Mouse (Mus musculus): Measurements from ENCODE around the gene Oxct1. TPM values are rescaled to one million over a fixed set of nuclear protein-coding genes. Genes with fewer than 3 reads are reported as not detected.

Oxct1 gene
- polyA plus RNA-seq, 1 experiment from 2014 or later = 432 TPM

GRCm38 (mm10) chr15:4085600-4086384 lies 59.6 kb downstream of the Oxct1 start:
- H3K27me3 ChIP-seq (ENCODE audit: control insufficient read depth, insufficient read depth, low read depth, low read length) = no peaks in the 10 kb centered on the region
- ATAC-seq = no peak
- no peaks in the 10 kb centered on the region for H3K36me3 ChIP-seq (ENCODE audit: control insufficient read depth, insufficient read depth, low read length)
- WGBS = 64% methylated on average over 10 of the region's 10 CpGs
- H3K4me2 ChIP-seq (ENCODE audit: low read length) = no peak overlapping the region
- no peaks in the 10 kb centered on the region for H3K9me3 ChIP-seq (replicated peaks; ENCODE audit: control insufficient read depth, low read length, poor library complexity, severe bottlenecking)
- H3K27ac ChIP-seq (ENCODE audit: low read length) = no peak overlapping the region
- no peaks in the 10 kb centered on the region for H3K4me1 ChIP-seq (ENCODE audit: control insufficient read depth, insufficient read depth, low read length)
- no peak overlapping the region for H3K9ac ChIP-seq (ENCODE audit: low read depth, low read length)
- no peak overlapping the region for H3K4me3 ChIP-seq (ENCODE audit: low read depth, low read length)

GRCm38 (mm10) chr15:4087446-4087845 lies 61.3 kb downstream of the Oxct1 start:
- Histone ChIP-seq H3K27ac (ENCODE audit: low read length) (no peak overlapping the region), H3K4me3 (ENCODE audit: low read depth, low read length) (no peak overlapping the region), H3K36me3 (ENCODE audit: control insufficient read depth, insufficient read depth, low read length) (peaks cover 6% of the 10 kb centered on the region; the same call in 1 of the 2 replicates), H3K9me3 (replicated peaks; ENCODE audit: control insufficient read depth, low read length, poor library complexity, severe bottlenecking) (no peaks in the 10 kb centered on the region), H3K4me2 (ENCODE audit: low read length) (no peak overlapping the region), H3K4me1 (ENCODE audit: control insufficient read depth, insufficient read depth, low read length) (no peaks in the 10 kb centered on the region), H3K27me3 (ENCODE audit: control insufficient read depth, insufficient read depth, low read depth, low read length) (no peaks in the 10 kb centered on the region), H3K9ac (ENCODE audit: low read depth, low read length) (no peak overlapping the region)
- ATAC-seq = no peak
- WGBS = 74% methylated on average over 4 of the region's 4 CpGs

- Histone ChIP-seq H3K27ac (ENCODE audit: low read length) (no peak overlapping the region), H3K9me3 (replicated peaks; ENCODE audit: control insufficient read depth, low read length, poor library complexity, severe bottlenecking) (no peaks in the 10 kb centered on the region), H3K9ac (ENCODE audit: low read depth, low read length) (no peak overlapping the region), H3K4me3 (ENCODE audit: low read depth, low read length) (no peak overlapping the region), H3K4me1 (ENCODE audit: control insufficient read depth, insufficient read depth, low read length) (no peaks in the 10 kb centered on the region), H3K27me3 (ENCODE audit: control insufficient read depth, insufficient read depth, low read depth, low read length) (no peaks in the 10 kb centered on the region), H3K36me3 (ENCODE audit: control insufficient read depth, insufficient read depth, low read length) (peaks cover 7% of the 10 kb centered on the region; the same call in 1 of the 2 replicates), H3K4me2 (ENCODE audit: low read length) (no peak overlapping the region)
- 0 out of 2 replicates have a peak, but pooled peaks have one; percentile 21 for ATAC-seq
- WGBS = 45% methylated on average over 7 of the region's 7 CpGs
Measured at GRCm38 (mm10) chr15:4087914-4088313, 61.7 kb downstream of the Oxct1 start.

DNA sequence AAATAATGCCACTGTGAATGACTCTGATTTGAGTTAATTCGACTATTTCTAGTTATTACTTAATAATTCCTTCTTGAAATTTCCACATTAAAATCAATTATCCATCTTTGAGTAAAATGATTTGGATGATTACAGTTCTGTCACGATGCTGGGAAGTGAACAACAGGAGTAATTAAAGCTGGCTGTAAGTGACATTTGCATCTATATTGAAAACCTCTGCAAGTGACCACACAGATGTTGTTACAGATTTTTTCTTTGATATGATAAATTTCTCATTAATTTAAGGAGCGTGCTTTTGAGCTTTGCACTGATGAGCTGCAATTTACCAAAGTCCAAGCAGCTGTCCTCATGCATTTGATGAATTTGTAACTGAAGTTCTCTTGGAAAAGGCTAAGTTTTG lies 64.4 kb downstream of the Oxct1 start:
- no peak for ATAC-seq
- Histone ChIP-seq H3K4me2 (ENCODE audit: low read length) (no peak overlapping the region), H3K36me3 (ENCODE audit: control insufficient read depth, insufficient read depth, low read length) (peaks cover 8% of the 10 kb centered on the region; the same call in 1 of the 2 replicates), H3K4me3 (ENCODE audit: low read depth, low read length) (no peak overlapping the region), H3K4me1 (ENCODE audit: control insufficient read depth, insufficient read depth, low read length) (no peaks in the 10 kb centered on the region), H3K9ac (ENCODE audit: low read depth, low read length) (no peak overlapping the region), H3K27ac (ENCODE audit: low read length) (no peak overlapping the region), H3K27me3 (ENCODE audit: control insufficient read depth, insufficient read depth, low read depth, low read length) (no peaks in the 10 kb centered on the region), H3K9me3 (replicated peaks; ENCODE audit: control insufficient read depth, low read length, poor library complexity, severe bottlenecking) (no peaks in the 10 kb centered on the region)
- 62% methylated on average over 3 of the region's 3 CpGs for WGBS

DNA sequence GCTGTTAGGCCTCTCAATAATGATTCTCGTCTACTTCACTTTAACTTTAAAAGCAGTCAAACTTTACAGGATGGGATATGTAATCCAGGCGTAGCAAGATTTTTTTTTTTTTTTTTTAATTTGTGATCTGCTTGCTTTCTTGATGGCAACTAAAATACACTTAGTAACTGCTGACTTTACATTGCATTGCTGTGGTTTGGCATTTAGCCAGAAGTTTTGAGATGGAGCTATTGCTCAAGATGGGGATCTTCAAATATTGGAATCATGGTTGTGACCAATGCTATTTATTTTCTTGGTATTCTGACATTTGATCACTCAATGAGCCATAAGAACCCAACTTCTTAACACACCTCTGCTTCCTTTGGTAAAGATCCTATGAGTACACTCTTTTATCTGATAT lies 66.4 kb downstream of the Oxct1 start:
- peaks cover 8% of the 10 kb centered on the region; the same call in 1 of the 2 replicates for H3K36me3 ChIP-seq (ENCODE audit: control insufficient read depth, insufficient read depth, low read length)
- 94% methylated on average over 2 of the region's 2 CpGs for WGBS
- no peak overlapping the region for H3K4me3 ChIP-seq (ENCODE audit: low read depth, low read length)
- no peaks in the 10 kb centered on the region for H3K9me3 ChIP-seq (replicated peaks; ENCODE audit: control insufficient read depth, low read length, poor library complexity, severe bottlenecking)
- H3K27ac ChIP-seq (ENCODE audit: low read length) = no peak overlapping the region
- ATAC-seq = no peak
- no peak overlapping the region for H3K9ac ChIP-seq (ENCODE audit: low read depth, low read length)
- no peaks in the 10 kb centered on the region for H3K27me3 ChIP-seq (ENCODE audit: control insufficient read depth, insufficient read depth, low read depth, low read length)
- no peaks in the 10 kb centered on the region for H3K4me1 ChIP-seq (ENCODE audit: control insufficient read depth, insufficient read depth, low read length)
- no peak overlapping the region for H3K4me2 ChIP-seq (ENCODE audit: low read length)

- Histone ChIP-seq H3K36me3 (ENCODE audit: control insufficient read depth, insufficient read depth, low read length) (peaks cover 19% of the 10 kb centered on the region), H3K9me3 (replicated peaks; ENCODE audit: control insufficient read depth, low read length, poor library complexity, severe bottlenecking) (no peaks in the 10 kb centered on the region), H3K27ac (ENCODE audit: low read length) (no peak overlapping the region), H3K4me3 (ENCODE audit: low read depth, low read length) (no peak overlapping the region), H3K27me3 (ENCODE audit: control insufficient read depth, insufficient read depth, low read depth, low read length) (no peaks in the 10 kb centered on the region), H3K4me2 (ENCODE audit: low read length) (no peak overlapping the region), H3K9ac (ENCODE audit: low read depth, low read length) (no peak overlapping the region), H3K4me1 (ENCODE audit: control insufficient read depth, insufficient read depth, low read length) (no peaks in the 10 kb centered on the region)
- 89% methylated on average over 10 of the region's 10 CpGs for WGBS
- ATAC-seq = 0 out of 2 replicates have a peak, but pooled peaks have one; percentile 37
Measured at GRCm38 (mm10) chr15:4100341-4100921, 74.2 kb downstream of the Oxct1 start.

GRCm38 (mm10) chr15:4101025-4101424 lies 74.8 kb downstream of the Oxct1 start:
- Histone ChIP-seq H3K4me3 (ENCODE audit: low read depth, low read length) (no peak overlapping the region), H3K9ac (ENCODE audit: low read depth, low read length) (no peak overlapping the region), H3K27me3 (ENCODE audit: control insufficient read depth, insufficient read depth, low read depth, low read length) (no peaks in the 10 kb centered on the region), H3K9me3 (replicated peaks; ENCODE audit: control insufficient read depth, low read length, poor library complexity, severe bottlenecking) (no peaks in the 10 kb centered on the region), H3K4me2 (ENCODE audit: low read length) (no peak overlapping the region), H3K4me1 (ENCODE audit: control insufficient read depth, insufficient read depth, low read length) (no peaks in the 10 kb centered on the region), H3K36me3 (ENCODE audit: control insufficient read depth, insufficient read depth, low read length) (peaks cover 19% of the 10 kb centered on the region), H3K27ac (ENCODE audit: low read length) (no peak overlapping the region)
- 91% methylated on average over 10 of the region's 10 CpGs for WGBS
- no peak for ATAC-seq

GRCm38 (mm10) chr15:4104319-4104718 lies 78.1 kb downstream of the Oxct1 start:
- ATAC-seq = no peak
- H3K36me3 ChIP-seq (ENCODE audit: control insufficient read depth, insufficient read depth, low read length) = peaks cover 19% of the 10 kb centered on the region
- no peak overlapping the region for H3K9ac ChIP-seq (ENCODE audit: low read depth, low read length)
- no peak overlapping the region for H3K4me3 ChIP-seq (ENCODE audit: low read depth, low read length)
- no peak overlapping the region for H3K27ac ChIP-seq (ENCODE audit: low read length)
- WGBS = 85% methylated on average over 12 of the region's 12 CpGs
- no peaks in the 10 kb centered on the region for H3K27me3 ChIP-seq (ENCODE audit: control insufficient read depth, insufficient read depth, low read depth, low read length)
- no peaks in the 10 kb centered on the region for H3K4me1 ChIP-seq (ENCODE audit: control insufficient read depth, insufficient read depth, low read length)
- no peak overlapping the region for H3K4me2 ChIP-seq (ENCODE audit: low read length)
- no peaks in the 10 kb centered on the region for H3K9me3 ChIP-seq (replicated peaks; ENCODE audit: control insufficient read depth, low read length, poor library complexity, severe bottlenecking)

DNA sequence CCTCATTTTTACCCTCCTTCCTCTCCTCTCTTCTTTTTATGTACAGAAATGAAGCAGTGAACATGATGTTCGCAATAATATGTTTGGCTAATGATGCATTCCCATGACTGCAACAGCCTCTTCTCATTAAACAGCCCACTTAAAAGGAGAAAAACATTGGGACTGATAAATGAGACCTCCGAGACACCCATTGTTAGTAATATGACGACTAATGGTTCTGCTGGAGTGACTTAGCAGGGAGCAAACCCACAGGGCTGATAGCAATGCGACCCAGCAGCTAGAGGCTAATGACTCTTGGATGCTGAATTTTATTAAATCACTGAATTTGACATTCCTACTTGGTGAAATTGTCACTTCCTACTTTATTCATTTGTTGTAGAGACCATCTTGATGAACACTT lies 79.3 kb downstream of the Oxct1 start:
- H3K36me3 ChIP-seq (ENCODE audit: control insufficient read depth, insufficient read depth, low read length) = peaks cover 14% of the 10 kb centered on the region
- no peak for ATAC-seq
- no peaks in the 10 kb centered on the region for H3K27me3 ChIP-seq (ENCODE audit: control insufficient read depth, insufficient read depth, low read depth, low read length)
- no peak overlapping the region for H3K27ac ChIP-seq (ENCODE audit: low read length)
- H3K4me3 ChIP-seq (ENCODE audit: low read depth, low read length) = no peak overlapping the region
- WGBS = 57% methylated on average over 4 of the region's 4 CpGs
- no peaks in the 10 kb centered on the region for H3K4me1 ChIP-seq (ENCODE audit: control insufficient read depth, insufficient read depth, low read length)
- no peak overlapping the region for H3K9ac ChIP-seq (ENCODE audit: low read depth, low read length)
- no peak overlapping the region for H3K4me2 ChIP-seq (ENCODE audit: low read length)
- H3K9me3 ChIP-seq (replicated peaks; ENCODE audit: control insufficient read depth, low read length, poor library complexity, severe bottlenecking) = no peaks in the 10 kb centered on the region

All from midbrain, embryonic 16.5 days (tissue).